Mouse (Mus musculus): Measurements from ENCODE around the gene Ipo11. TPM values are rescaled to one million over a fixed set of nuclear protein-coding genes. Genes with fewer than 3 reads are reported as not detected.
"Not testable (repeated sequence)": the region's sequence is repeated elsewhere in the genome, so short reads cannot be mapped to it uniquely, and the experiment has no call there.

Ipo11 gene
- polyA plus RNA-seq, 1 experiment: 11.7 TPM

DNA sequence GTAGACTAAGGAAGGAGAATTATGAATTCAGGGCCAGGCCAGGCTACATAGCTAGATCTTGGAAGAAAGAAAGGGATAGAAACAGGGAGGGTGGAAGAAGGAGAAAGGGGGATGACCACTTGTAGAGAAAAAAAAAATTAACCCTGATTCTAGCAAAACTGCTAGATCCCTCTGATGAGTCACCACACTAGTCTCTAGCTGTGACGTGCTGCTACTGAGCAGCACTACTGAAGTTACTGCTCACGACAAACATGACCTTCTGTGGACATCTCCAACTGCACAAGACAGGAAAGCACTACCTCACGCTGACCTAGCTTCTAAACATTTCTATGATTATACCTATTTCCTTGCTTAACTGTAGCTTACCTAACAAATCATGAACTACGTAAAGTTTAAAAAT lies 8.5 kb downstream of the Ipo11 start:
- no peak overlapping the region for H3K4me3 ChIP-seq (ENCODE audit: control insufficient read depth, low read depth, low read length)
- TF ChIP-seq POLR2A (IDR thresholded peaks at IDR 0.05; ENCODE audit: control insufficient read depth, low read depth, low read length) (no peak), CTCF (IDR thresholded peaks at IDR 0.05; ENCODE audit: control insufficient read depth, insufficient read depth, insufficient replicate concordance, low read depth, low read length) (no peak)
- H3K36me3 ChIP-seq (ENCODE audit: control insufficient read depth, insufficient read depth, low read length): no peaks in the 10 kb centered on the region; the same call in 1 of the 2 replicates
- H3K27ac ChIP-seq (ENCODE audit: control insufficient read depth, insufficient read depth, low read depth, low read length): no peak overlapping the region
- H3K4me1 ChIP-seq (ENCODE audit: control insufficient read depth, insufficient read depth, low read length): no peaks in the 10 kb centered on the region
- no peaks in the 10 kb centered on the region for H3K27me3 ChIP-seq (ENCODE audit: control insufficient read depth, insufficient read depth, low read length)

DNA sequence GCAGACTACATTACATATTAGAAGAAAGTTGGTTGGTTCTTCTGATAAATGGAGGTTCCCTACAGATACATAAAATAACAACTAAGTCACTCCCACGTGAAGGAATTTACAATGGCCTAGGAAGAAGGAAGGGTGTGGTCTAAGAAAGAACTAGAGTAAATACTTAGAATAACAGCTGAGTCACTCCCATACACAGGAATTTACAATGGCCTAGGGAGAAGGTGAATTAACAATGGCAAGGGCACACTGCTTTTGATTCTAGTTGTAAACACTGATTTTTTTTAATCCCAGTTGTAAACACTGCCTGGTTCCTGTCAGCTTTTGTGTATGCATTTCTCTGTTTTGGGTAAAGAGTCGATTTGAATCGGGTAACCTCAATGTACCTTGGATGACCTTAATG lies 10.8 kb downstream of the Ipo11 start:
- H3K27ac ChIP-seq (ENCODE audit: control insufficient read depth, insufficient read depth, low read depth, low read length); H3K27me3 ChIP-seq (ENCODE audit: control insufficient read depth, insufficient read depth, low read length); H3K4me3 ChIP-seq (ENCODE audit: control insufficient read depth, low read depth, low read length); H3K4me1 ChIP-seq (ENCODE audit: control insufficient read depth, insufficient read depth, low read length); H3K36me3 ChIP-seq (ENCODE audit: control insufficient read depth, insufficient read depth, low read length): not testable (repeated sequence)

DNA sequence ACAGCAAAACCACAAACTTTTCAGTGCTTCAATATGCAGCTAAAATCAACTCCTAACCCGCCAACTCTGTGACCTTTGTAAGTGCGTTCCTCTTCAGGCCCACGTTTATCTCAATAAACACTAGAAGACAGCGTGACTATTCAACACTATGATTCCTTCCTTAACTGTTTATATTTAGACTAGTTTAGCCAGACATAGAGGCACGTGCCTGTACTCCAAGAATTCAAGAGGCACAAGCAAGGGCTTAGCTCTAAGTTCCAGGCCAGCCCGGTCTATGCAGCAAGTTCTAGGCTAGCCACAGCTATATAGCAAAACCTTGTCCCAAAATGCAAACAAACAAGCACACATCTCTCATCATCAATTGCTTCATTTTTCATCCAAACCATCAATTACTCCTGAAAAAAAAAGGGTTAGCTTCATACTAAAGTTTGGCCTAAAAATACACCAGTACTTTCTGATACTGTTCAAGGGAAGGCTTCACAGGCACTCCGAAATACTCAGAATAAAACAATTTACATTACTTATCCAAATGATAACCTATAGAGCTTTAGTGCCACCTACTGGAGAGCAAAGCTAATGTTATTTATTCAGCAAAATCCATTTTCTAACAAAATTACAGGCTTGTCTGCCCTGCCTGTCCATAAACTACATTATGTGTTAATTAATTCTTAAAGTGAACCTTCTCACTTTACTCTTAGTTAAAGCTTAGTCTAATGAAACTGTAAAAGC lies 18.3 kb downstream of the Ipo11 start:
- no peaks in the 10 kb centered on the region; the same call in none of the 2 replicates for H3K36me3 ChIP-seq (ENCODE audit: control insufficient read depth, insufficient read depth, low read length)
- TF ChIP-seq POLR2A (IDR thresholded peaks at IDR 0.05; ENCODE audit: control insufficient read depth, low read depth, low read length): no peak
- no peak for TF ChIP-seq CTCF (IDR thresholded peaks at IDR 0.05; ENCODE audit: control insufficient read depth, insufficient read depth, insufficient replicate concordance, low read depth, low read length)
- no peak overlapping the region for H3K27ac ChIP-seq (ENCODE audit: control insufficient read depth, insufficient read depth, low read depth, low read length)
- no peak overlapping the region for H3K4me3 ChIP-seq (ENCODE audit: control insufficient read depth, low read depth, low read length)
- H3K4me1 ChIP-seq (ENCODE audit: control insufficient read depth, insufficient read depth, low read length): no peaks in the 10 kb centered on the region
- no peaks in the 10 kb centered on the region for H3K27me3 ChIP-seq (ENCODE audit: control insufficient read depth, insufficient read depth, low read length)

DNA sequence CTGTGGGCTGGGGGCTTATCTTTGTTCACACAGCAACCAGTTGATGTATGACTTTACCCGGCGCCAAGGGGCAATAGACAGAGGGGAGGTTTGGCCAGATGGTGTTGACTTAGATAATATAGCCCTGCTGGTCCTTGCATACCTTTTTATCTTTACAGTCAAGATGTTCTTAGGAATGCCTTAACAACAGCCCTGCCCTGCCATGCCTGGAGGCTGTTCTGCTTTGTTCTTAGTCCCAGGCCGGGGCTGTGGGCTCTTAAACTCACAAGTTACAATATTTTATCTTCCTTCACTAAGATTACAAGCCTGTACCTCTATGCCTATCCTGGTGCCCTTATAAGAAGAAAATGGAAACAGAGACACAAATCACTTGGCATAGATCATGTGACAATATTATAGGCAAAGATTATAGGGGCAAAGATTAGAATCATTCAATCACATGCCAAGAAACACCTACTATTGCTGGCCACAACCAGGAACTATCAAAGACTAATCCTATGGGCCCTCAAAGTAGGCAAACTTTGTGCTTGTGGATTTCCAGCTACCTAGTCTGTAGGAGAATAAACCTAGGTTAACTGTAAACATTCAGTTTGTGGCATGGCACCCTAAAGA lies 23.5 kb downstream of the Ipo11 start:
- H3K36me3 ChIP-seq (ENCODE audit: control insufficient read depth, insufficient read depth, low read length): no peaks in the 10 kb centered on the region; the same call in 1 of the 2 replicates
- H3K27ac ChIP-seq (ENCODE audit: control insufficient read depth, insufficient read depth, low read depth, low read length): no peak overlapping the region
- H3K4me3 ChIP-seq (ENCODE audit: control insufficient read depth, low read depth, low read length): no peak overlapping the region
- H3K27me3 ChIP-seq (ENCODE audit: control insufficient read depth, insufficient read depth, low read length): no peaks in the 10 kb centered on the region
- TF ChIP-seq POLR2A (IDR thresholded peaks at IDR 0.05; ENCODE audit: control insufficient read depth, low read depth, low read length): no peak
- TF ChIP-seq CTCF (IDR thresholded peaks at IDR 0.05; ENCODE audit: control insufficient read depth, insufficient read depth, insufficient replicate concordance, low read depth, low read length): no peak
- no peaks in the 10 kb centered on the region for H3K4me1 ChIP-seq (ENCODE audit: control insufficient read depth, insufficient read depth, low read length)

DNA sequence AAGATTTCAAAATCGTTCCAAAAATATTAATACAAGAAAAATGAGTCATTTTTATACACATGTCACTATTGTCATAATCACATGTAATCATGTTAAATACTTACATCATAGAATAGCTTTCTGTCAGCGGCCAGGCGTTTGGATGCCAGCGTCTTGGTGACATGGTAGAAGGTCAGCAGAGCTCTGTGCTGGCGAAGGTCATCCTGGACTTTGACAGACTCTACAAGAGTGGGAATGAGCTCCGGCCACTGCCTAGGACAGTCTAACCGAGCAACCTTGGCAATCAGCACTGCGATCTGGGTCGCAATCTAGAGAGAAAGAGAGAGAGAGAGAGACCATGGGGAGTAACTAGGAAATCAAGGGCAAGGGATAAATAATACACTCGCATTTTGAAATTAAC lies 26.7 kb downstream of the Ipo11 start:
- Histone ChIP-seq H3K4me3 (ENCODE audit: control insufficient read depth, low read depth, low read length) (no peak overlapping the region), H3K36me3 (ENCODE audit: control insufficient read depth, insufficient read depth, low read length) (no peaks in the 10 kb centered on the region; the same call in 1 of the 2 replicates), H3K27ac (ENCODE audit: control insufficient read depth, insufficient read depth, low read depth, low read length) (no peak overlapping the region), H3K27me3 (ENCODE audit: control insufficient read depth, insufficient read depth, low read length) (no peaks in the 10 kb centered on the region), H3K4me1 (ENCODE audit: control insufficient read depth, insufficient read depth, low read length) (no peaks in the 10 kb centered on the region)
- TF ChIP-seq POLR2A (IDR thresholded peaks at IDR 0.05; ENCODE audit: control insufficient read depth, low read depth, low read length) (no peak), CTCF (IDR thresholded peaks at IDR 0.05; ENCODE audit: control insufficient read depth, insufficient read depth, insufficient replicate concordance, low read depth, low read length) (no peak)

DNA sequence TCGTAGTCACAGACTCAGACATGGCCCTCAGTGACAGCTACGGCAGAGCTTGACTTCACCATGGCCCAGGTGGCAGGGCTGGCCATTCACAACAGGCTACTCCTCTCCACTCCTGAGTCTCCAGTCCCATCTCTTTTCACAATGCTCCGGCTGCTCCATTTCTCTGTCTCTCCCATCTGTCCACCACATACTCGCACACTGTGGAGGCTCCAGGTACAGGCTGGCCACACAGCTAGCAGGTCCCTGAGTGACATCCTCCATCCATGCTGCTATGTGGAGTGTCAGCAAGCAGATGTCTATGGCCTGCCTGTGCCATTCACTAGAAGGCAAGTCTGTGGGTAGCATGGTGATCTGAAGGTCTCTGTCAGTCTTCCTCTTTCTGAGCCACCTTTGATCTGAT lies 29.5 kb downstream of the Ipo11 start:
- H3K4me1 ChIP-seq (ENCODE audit: control insufficient read depth, insufficient read depth, low read length): no peaks in the 10 kb centered on the region
- no peaks in the 10 kb centered on the region; the same call in 1 of the 2 replicates for H3K36me3 ChIP-seq (ENCODE audit: control insufficient read depth, insufficient read depth, low read length)
- no peaks in the 10 kb centered on the region for H3K27me3 ChIP-seq (ENCODE audit: control insufficient read depth, insufficient read depth, low read length)
- TF ChIP-seq CTCF (IDR thresholded peaks at IDR 0.05; ENCODE audit: control insufficient read depth, insufficient read depth, insufficient replicate concordance, low read depth, low read length) (no peak), POLR2A (IDR thresholded peaks at IDR 0.05; ENCODE audit: control insufficient read depth, low read depth, low read length) (no peak)
- H3K27ac ChIP-seq (ENCODE audit: control insufficient read depth, insufficient read depth, low read depth, low read length): no peak overlapping the region
- H3K4me3 ChIP-seq (ENCODE audit: control insufficient read depth, low read depth, low read length): no peak overlapping the region

DNA sequence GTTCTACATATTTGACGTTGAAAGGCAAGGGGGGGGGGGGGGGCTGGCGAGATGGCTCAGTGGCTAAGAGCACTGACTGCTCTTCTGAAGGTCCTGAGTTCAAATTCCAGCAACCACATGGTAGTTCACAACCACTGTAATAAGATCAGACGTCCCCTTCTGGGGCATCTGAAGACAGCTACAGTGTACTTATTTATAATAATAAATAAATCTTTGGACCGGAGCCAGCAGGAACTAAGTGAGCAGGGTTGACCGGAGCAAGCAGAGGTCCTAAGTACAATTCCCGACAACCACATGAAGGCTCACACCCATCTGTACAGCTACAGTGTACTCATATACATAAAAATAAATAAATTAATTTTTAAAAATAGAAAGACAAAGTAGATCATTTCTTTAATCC lies 31.6 kb downstream of the Ipo11 start:
- not testable (repeated sequence) for H3K4me1 ChIP-seq (ENCODE audit: control insufficient read depth, insufficient read depth, low read length); H3K27ac ChIP-seq (ENCODE audit: control insufficient read depth, insufficient read depth, low read depth, low read length); H3K27me3 ChIP-seq (ENCODE audit: control insufficient read depth, insufficient read depth, low read length); H3K36me3 ChIP-seq (ENCODE audit: control insufficient read depth, insufficient read depth, low read length); H3K4me3 ChIP-seq (ENCODE audit: control insufficient read depth, low read depth, low read length)
